Mouse (Mus musculus) liver, embryonic 14.5 days (tissue): ENCODE results near the gene Frrs1l. TPM values are rescaled to one million over a fixed set of nuclear protein-coding genes. Genes with fewer than 3 reads are reported as not detected.

Experiments used
- ATAC-seq: fragments of 200-750 bp; cut with Nextera tagmentation; 2 replicates; pipeline ENCODE4 v1.8.0; 2017; ENCODE audit warnings: moderate number of reproducible peaks, mild to moderate bottlenecking, moderate library complexity; ENCODE audit not compliant: insufficient read depth
- DNase-seq, 3 experiments: peaks; one replicate each; pipeline ENCODE4 v3.0.0-alpha.2; 2012 to 2013; ENCODE audit warnings: low read depth in 3 of 3, low spot score in 3 of 3
- H3K27ac ChIP-seq: fragments of 300-500 bp; sonication (generic); 2 replicates; pipeline ENCODE4 v1.5.1; 2014; ENCODE audit warnings: moderate library complexity, mild to moderate bottlenecking, control low read depth, inconsistent platforms
- H3K27me3 ChIP-seq: fragments of 300-500 bp; sonication (generic); 2 replicates; pipeline ENCODE4 v1.6.1; 2014; ENCODE audit warnings: mild to moderate bottlenecking, low read length, moderate library complexity; ENCODE audit not compliant: control insufficient read depth, insufficient read depth
- H3K36me3 ChIP-seq: fragments of 300-500 bp; sonication (generic); replicated peaks from 2 replicates; pipeline ENCODE4 v1.6.1; 2014; ENCODE audit warnings: low read depth; ENCODE audit not compliant: control insufficient read depth, insufficient read depth
- H3K4me1 ChIP-seq, 2 experiments: fragments of 200-500 bp in 1 of 2; fragments of 300-500 bp in 1 of 2; sonication (generic) in 1 of 2; replicated peaks; 2 replicates each; pipeline ENCODE4 v1.6.1; 2012 to 2014; ENCODE audit warnings: antibody characterized with exemption in 1 of 2, inconsistent platforms in 1 of 2, low read length in 1 of 2; ENCODE audit not compliant: control insufficient read depth in 2 of 2, insufficient read depth in 2 of 2
- H3K4me2 ChIP-seq: fragments of 300-500 bp; sonication (generic); 2 replicates; pipeline ENCODE4 v1.6.1; 2014; ENCODE audit warnings: low read depth, mild to moderate bottlenecking, control low read depth, moderate library complexity
- H3K4me3 ChIP-seq, 2 experiments: fragments of 200-500 bp in 1 of 2; fragments of 300-500 bp in 1 of 2; sonication (generic) in 1 of 2; 2 replicates each; pipeline ENCODE4 v1.5.1; 2012 to 2014; ENCODE audit warnings: low read depth in 2 of 2, low read length in 2 of 2, mild to moderate bottlenecking in 2 of 2, control low read depth in 1 of 2, inconsistent platforms in 1 of 2, moderate library complexity in 1 of 2; ENCODE audit not compliant: insufficient read depth in 1 of 2
- H3K9ac ChIP-seq: fragments of 300-500 bp; sonication (generic); replicated peaks from 2 replicates; pipeline ENCODE4 v1.6.1; 2014; ENCODE audit warnings: mild to moderate bottlenecking, control low read depth, moderate library complexity
- H3K9me3 ChIP-seq: fragments of 300-500 bp; sonication (generic); 2 replicates; pipeline ENCODE4 v1.6.1; 2016; ENCODE audit warnings: low read length, mixed read lengths; ENCODE audit not compliant: control insufficient read depth
- CTCF ChIP-seq: IDR thresholded peaks from 2 replicates; pipeline ENCODE4 v1.5.1; 2016; ENCODE audit warnings: antibody characterized with exemption, low read depth, control low read depth
- EP300 ChIP-seq: IDR thresholded peaks from 2 replicates; pipeline ENCODE4 v1.6.1; 2016; ENCODE audit warnings: antibody characterized with exemption, low read depth
- WGBS: fragments of 180-500 bp; shearing (Covaris S2); extraction: QIAGEN DNeasy Blood & Tissue Kit; methylation state at CpG from one replicate; pipeline ENCODE4 v1.1.7; 2014; ENCODE audit not compliant: insufficient replicate concordance; 5-methylcytosine and 5-hydroxymethylcytosine counted together
- polyA plus RNA-seq, 2 experiments: library from polyadenylated mRNA; depleted of rRNA in 1 of 2; stranded (reverse) in 1 of 2; unstranded in 1 of 2; fragments of >200 nt; fragmentation: Nextera tagmentation in 1 of 2; extraction: Ambion mirVana in 1 of 2; gene quantifications; 2 replicates each; pipeline versions ENCODE4 v1.2.1 to v1.2.3; 2012 to 2014

The Frrs1l gene
- polyA plus RNA-seq, 2 experiments, result under 0.01 TPM; not detected in 1

GRCm38 (mm10) chr4:56926971-56927370 lies 63.2 kb downstream of the Frrs1l start:
- Histone ChIP-seq H3K4me3 (no peak overlapping the region), H3K4me1 (no peaks in the 10 kb centered on the region), H3K9ac (no peak overlapping the region), H3K27me3 (no peaks in the 10 kb centered on the region), H3K9me3 (no peaks in the 10 kb centered on the region), H3K27ac (no peak overlapping the region), H3K36me3 (peaks cover 17% of the 10 kb centered on the region), H3K4me2 (no peak overlapping the region)
- ATAC-seq (no peak), DNase-seq (no peak)
- 63% methylated on average over 4 of the region's 4 CpGs for WGBS
- TF ChIP-seq CTCF (no peak), EP300 (no peak)

GRCm38 (mm10) chr4:56922229-56922628 lies 68.0 kb downstream of the Frrs1l start:
- Histone ChIP-seq H3K9me3 (no peaks in the 10 kb centered on the region), H3K36me3 (peaks cover 17% of the 10 kb centered on the region), H3K4me3 (no peak overlapping the region), H3K4me1 (no peaks in the 10 kb centered on the region), H3K9ac (no peak overlapping the region), H3K27ac (no peak overlapping the region), H3K27me3 (no peaks in the 10 kb centered on the region), H3K4me2 (no peak overlapping the region)
- no peak for DNase-seq
- no peak for TF ChIP-seq EP300
- TF ChIP-seq CTCF, result no peak
- ATAC-seq, result peak; percentile 45; the same call in 1 of the 2 replicates
- WGBS, result 70% methylated on average over 11 of the region's 11 CpGs

GRCm38 (mm10) chr4:56915732-56916325 lies 74.4 kb downstream of the Frrs1l start:
- Histone ChIP-seq H3K4me1 (no peaks in the 10 kb centered on the region), H3K36me3 (peaks cover 7% of the 10 kb centered on the region), H3K4me3 (no peak overlapping the region), H3K27ac (no peak overlapping the region), H3K27me3 (no peaks in the 10 kb centered on the region), H3K9me3 (no peaks in the 10 kb centered on the region), H3K4me2 (no peak overlapping the region), H3K9ac (no peak overlapping the region)
- 80% methylated on average over 15 of the region's 15 CpGs for WGBS
- DNase-seq, result no peak
- TF ChIP-seq CTCF (no peak), EP300 (no peak)
- no peak for ATAC-seq

- H3K36me3 ChIP-seq, result peaks cover 7% of the 10 kb centered on the region
Observed at GRCm38 (mm10) chr4:56914761-56915160, 75.4 kb downstream of the Frrs1l start.

GRCm38 (mm10) chr4:56914338-56914737 lies 75.9 kb downstream of the Frrs1l start:
- H3K27ac ChIP-seq, result no peak overlapping the region
- DNase-seq (no peak), ATAC-seq (no peak)
- no peak overlapping the region for H3K9ac ChIP-seq
- WGBS, result 80% methylated on average over 6 of the region's 6 CpGs
- H3K4me2 ChIP-seq, result no peak overlapping the region
- H3K4me3 ChIP-seq, result no peak overlapping the region
- TF ChIP-seq EP300, result no peak
- no peaks in the 10 kb centered on the region for H3K4me1 ChIP-seq
- peaks cover 7% of the 10 kb centered on the region for H3K36me3 ChIP-seq
- no peaks in the 10 kb centered on the region for H3K9me3 ChIP-seq
- H3K27me3 ChIP-seq, result no peaks in the 10 kb centered on the region

More at GRCm38 (mm10) chr4:56914761-56915160, 75.4 kb downstream of the Frrs1l start:
- TF ChIP-seq CTCF (no peak), EP300 (no peak)
- Histone ChIP-seq H3K4me3 (no peak overlapping the region), H3K27me3 (no peaks in the 10 kb centered on the region), H3K27ac (no peak overlapping the region), H3K4me1 (no peaks in the 10 kb centered on the region), H3K4me2 (no peak overlapping the region), H3K9me3 (no peaks in the 10 kb centered on the region), H3K9ac (no peak overlapping the region)
- ATAC-seq (no peak), DNase-seq (no peak)
- WGBS, result 74% methylated on average over 1 of the region's 1 CpGs
